Comparison of ENCODE assay signal across 11 mouse cellular contexts in genomic region chr12:100538445-100539157, GRCm38 (mm10). TPM values are rescaled to one million over a fixed set of nuclear protein-coding genes. Genes with fewer than 3 reads are reported as not detected.
DNase-seq lines count a peak whose midpoint lies in the region; ATAC-seq and TF ChIP-seq lines count a peak whose summit lies in the region.
"Had no signal": no experiment of that assay in that cellular context is flagged by ENCODE, and none has a peak within 500 bp of the region (broad histone marks: within the 10 kb centered on the region; RNA-seq: fewer than 3 reads in every experiment).

No protein-coding gene starts in this region.

- WGBS in intestine, embryonic 15.5 days, result 53% methylated on average over 7 of the region's 7 CpGs
- 54% methylated on average over 7 of the region's 7 CpGs for WGBS in intestine, postnatal 0 days
- 31% methylated on average over 7 of the region's 7 CpGs for WGBS in kidney, adult 2 months

- no peak overlapping the region for H3K4me2 ChIP-seq in intestine, embryonic 15.5 days (replicated peaks)
- H3K4me2 ChIP-seq in intestine, postnatal 0 days (replicated peaks; ENCODE audit: low read depth), result no peak overlapping the region
- H3K4me2 ChIP-seq: forebrain, embryonic 13.5 days had no signal

- H3K9me3 ChIP-seq in intestine, embryonic 15.5 days, result no peaks in the 10 kb centered on the region
- no peaks in the 10 kb centered on the region for H3K9me3 ChIP-seq in intestine, postnatal 0 days (ENCODE audit: control insufficient read depth)
- H3K9me3 ChIP-seq: forebrain, embryonic 13.5 days had no signal

- H3K27me3 ChIP-seq in intestine, embryonic 15.5 days (replicated peaks), result no peaks in the 10 kb centered on the region
- H3K27me3 ChIP-seq in intestine, postnatal 0 days (replicated peaks; ENCODE audit: control insufficient read depth, insufficient read depth, low read length), result no peaks in the 10 kb centered on the region
- no peaks in the 10 kb centered on the region for H3K27me3 ChIP-seq in kidney, adult 2 months (replicated peaks; ENCODE audit: control insufficient read depth, insufficient read depth, low read length)
- H3K27me3 ChIP-seq: forebrain, embryonic 13.5 days had no signal

- no peak for TF ChIP-seq POLR2A in kidney, adult 2 months (IDR thresholded peaks at IDR 0.05; ENCODE audit: low read depth, low read length)

- TF ChIP-seq CTCF in intestine, postnatal 0 days (IDR thresholded peaks at IDR 0.05; ENCODE audit: low read depth), result no peak
- no peak for TF ChIP-seq CTCF in kidney, adult 2 months (conservative IDR thresholded peaks at IDR 0.05; ENCODE audit: insufficient read depth, insufficient read length, low read depth, low read length)

- peak; percentile 79 for DNase-seq in kidney, adult 2 months
- peak; percentile 66 for DNase-seq in lung, postnatal 25 days (ENCODE audit: low spot score)
- no peak for DNase-seq in urinary bladder, postnatal 25 days (ENCODE audit: low spot score)
- no peak for DNase-seq in frontal cortex, postnatal 36 days (ENCODE audit: low spot score in 2 of 2)
- no peak for DNase-seq in testis, postnatal 10 days (ENCODE audit: low spot score)
- DNase-seq: right cerebral cortex, postnatal 4 days; thymus, postnatal 25 days had no signal

- no peak overlapping the region for H3K4me3 ChIP-seq in intestine, embryonic 15.5 days (replicated peaks)
- H3K4me3 ChIP-seq in intestine, postnatal 0 days (ENCODE audit: low read depth, low read length), result no peak overlapping the region
- H3K4me3 ChIP-seq in brown adipose tissue, adult 24 weeks (ENCODE audit: insufficient read depth, low read depth, low read length), result no peak overlapping the region
- H3K4me3 ChIP-seq in kidney, adult 2 months (ENCODE audit: insufficient read depth, low read depth, low read length), result no peak overlapping the region
- H3K4me3 ChIP-seq: forebrain, embryonic 13.5 days had no signal

- H3K36me3 ChIP-seq in intestine, embryonic 15.5 days, result no peaks in the 10 kb centered on the region
- no peaks in the 10 kb centered on the region for H3K36me3 ChIP-seq in intestine, postnatal 0 days (ENCODE audit: control insufficient read depth, insufficient read depth)
- no peaks in the 10 kb centered on the region for H3K36me3 ChIP-seq in kidney, adult 2 months (ENCODE audit: control insufficient read depth, insufficient read depth, low read length)

- no peak overlapping the region for H3K9ac ChIP-seq in intestine, embryonic 15.5 days
- H3K9ac ChIP-seq in intestine, postnatal 0 days (ENCODE audit: low read depth, low read length), result no peak overlapping the region
- H3K9ac ChIP-seq: forebrain, embryonic 13.5 days had no signal

- 0 out of 2 replicates have a peak, but pooled peaks have one; percentile 36 for ATAC-seq in intestine, embryonic 15.5 days
- ATAC-seq in intestine, postnatal 0 days, result no peak
- ATAC-seq: forebrain, embryonic 13.5 days had no signal

- no peak overlapping the region; the same call in 1 of the 2 replicates for H3K27ac ChIP-seq in intestine, embryonic 15.5 days
- no peak overlapping the region for H3K27ac ChIP-seq in intestine, postnatal 0 days (ENCODE audit: low read depth, low read length)
- peak overlapping the region; percentile 98 for H3K27ac ChIP-seq in brown adipose tissue, adult 24 weeks (replicated peaks; ENCODE audit: low read depth, low read length)
- H3K27ac ChIP-seq in kidney, adult 2 months (ENCODE audit: insufficient read depth, low read depth, low read length), result peak overlapping the region; percentile 56; the same call in 1 of the 2 replicates
- H3K27ac ChIP-seq: forebrain, embryonic 13.5 days had no signal

- no peaks in the 10 kb centered on the region for H3K4me1 ChIP-seq in intestine, embryonic 15.5 days (replicated peaks)
- H3K4me1 ChIP-seq in intestine, postnatal 0 days (replicated peaks; ENCODE audit: control insufficient read depth, insufficient read depth, low read length), result no peaks in the 10 kb centered on the region
- peaks cover 20% of the 10 kb centered on the region for H3K4me1 ChIP-seq in brown adipose tissue, adult 24 weeks (ENCODE audit: control insufficient read depth, insufficient read depth, insufficient read length, low read length)
- H3K4me1 ChIP-seq in kidney, adult 2 months (ENCODE audit: control insufficient read depth, insufficient read depth, low read length), result peaks cover 2% of the 10 kb centered on the region; the same call in 1 of the 2 replicates

RNA-seq across cellular contexts. Expression of gene Ttc7b, which starts 18.0 kb away (rescaled TPM):
- polyA plus RNA-seq in intestine, embryonic 15.5 days (2015; fragmentation: Nextera tagmentation; extraction: Ambion mirVana), result 3.4 and 4.0 TPM in 2 replicates
- polyA plus RNA-seq in intestine, postnatal 0 days (2015; fragmentation: Nextera tagmentation; extraction: Ambion mirVana), result 4.0 and 4.1 TPM in 2 replicates
- 37.7 and 42.9 TPM in 2 replicates for polyA plus RNA-seq in brown adipose tissue, adult 24 weeks (2012; ENCODE audit: insufficient read depth, insufficient read length, missing spikeins)
- 42.1 and 55.5 TPM in 2 replicates for polyA plus RNA-seq in kidney, adult 2 months (2012; rRNA removed)

Comparison
In these comparisons a context has a peak if more than half of its experiments do, and no peak if none do; other contexts are left out.
1. H3K27ac ChIP-seq: peak in brown adipose tissue, adult 24 weeks (single experiment) and kidney, adult 2 months (single experiment); none in intestine, embryonic 15.5 days (single experiment) and intestine, postnatal 0 days (single experiment).
2. DNase-seq: peak in kidney, adult 2 months (single experiment) and lung, postnatal 25 days (single experiment); none in urinary bladder, postnatal 25 days (single experiment), frontal cortex, postnatal 36 days (0 of 2) and testis, postnatal 10 days (single experiment).